Mouse (Mus musculus) heart, adult 2 months (tissue): Measurements from ENCODE around the gene Sptb.

ENCODE experiments used
- CTCF ChIP-seq: fragments of 200-600 bp; IDR thresholded peaks from 2 replicates; pipeline ENCODE4 v1.8.1; 2022; ENCODE audit warnings: antibody characterized with exemption, mild to moderate bottlenecking, moderate library complexity
- EP300 ChIP-seq: fragments of 200-500 bp; IDR thresholded peaks from 2 replicates; pipeline ENCODE4 v1.6.1; 2011; ENCODE audit warnings: low read depth, low read length, control low read depth; ENCODE audit not compliant: insufficient read depth
- POLR2A ChIP-seq: fragments of 200-500 bp; IDR thresholded peaks from 2 replicates; pipeline ENCODE4 v1.6.1; 2011; ENCODE audit warnings: mild to moderate bottlenecking, low read depth, low read length, control low read depth; ENCODE audit not compliant: insufficient read depth

DNA sequence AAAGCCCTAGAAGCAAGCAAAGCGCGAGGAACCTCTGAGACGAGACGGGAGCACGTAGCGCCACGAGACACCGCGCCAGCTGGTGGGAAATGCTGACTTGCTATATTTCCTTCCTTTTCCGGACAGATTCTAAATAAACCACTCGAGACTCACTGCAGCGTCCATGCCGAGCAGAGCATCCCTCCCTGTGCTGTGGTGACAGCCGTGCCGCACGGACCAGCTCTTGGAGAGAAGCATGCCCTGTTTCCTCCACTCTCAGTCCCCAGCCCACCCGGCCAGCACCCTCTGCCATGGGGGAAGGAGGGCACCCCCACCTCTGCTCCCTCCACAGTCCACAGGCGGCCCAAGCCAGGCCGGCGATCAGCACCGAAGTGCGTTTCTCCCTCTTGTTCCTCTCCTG, 33.9 kb downstream of the Sptb start:
- TF ChIP-seq POLR2A = no peak
- TF ChIP-seq CTCF = no peak
- TF ChIP-seq EP300 = no peak
